Mouse (Mus musculus) right cerebral cortex, adult 18-20 months (tissue): Measurements from ENCODE around the gene BC025920.
"Not testable (repeated sequence)": the region's sequence is repeated elsewhere in the genome, so short reads cannot be mapped to it uniquely, and the experiment has no call there.

Experiments used
- DNase-seq: peaks from one replicate; pipeline ENCODE4 v3.0.0; 2022; ENCODE audit warnings: mixed read lengths

BC025920 gene

DNA sequence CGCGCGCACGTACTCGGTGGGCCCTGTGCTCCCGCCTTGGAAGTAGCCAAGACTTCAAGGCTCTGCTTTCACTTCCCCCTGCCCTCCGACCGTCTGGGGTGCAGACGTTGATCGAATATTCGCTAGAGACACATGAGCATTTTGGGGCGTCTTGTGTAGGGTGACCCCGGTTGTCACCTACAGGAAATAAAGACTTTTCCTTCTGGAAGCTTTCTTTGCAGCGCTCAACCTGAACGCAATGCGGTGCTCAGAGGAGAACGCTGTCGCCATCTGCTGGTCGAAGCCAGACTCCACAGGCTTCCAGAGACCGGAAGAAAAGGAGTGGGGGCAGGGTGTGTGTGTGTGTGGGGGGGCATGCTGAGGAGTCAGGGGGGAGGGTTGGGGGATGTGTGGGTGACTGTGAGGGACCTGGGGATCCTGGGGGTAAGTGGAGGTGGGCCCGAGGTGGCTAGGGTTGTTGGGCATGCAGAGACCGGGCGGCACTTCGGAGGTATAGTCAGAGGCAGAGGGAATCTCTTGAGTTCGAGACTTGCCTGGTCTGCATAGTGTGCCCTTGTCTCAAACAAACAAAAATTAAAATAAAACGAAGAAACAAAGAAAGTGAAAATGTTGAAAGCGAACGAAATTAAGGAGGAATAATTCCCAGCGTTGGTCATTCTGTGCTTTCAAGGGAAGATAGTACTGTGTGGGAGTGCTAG is 953 bp upstream of the BC025920 start:
- DNase-seq = peak; percentile 87

GRCm38 (mm10) chr10:81605666-81605973 is 450 bp upstream of the BC025920 start:
- no peak for DNase-seq

DNA sequence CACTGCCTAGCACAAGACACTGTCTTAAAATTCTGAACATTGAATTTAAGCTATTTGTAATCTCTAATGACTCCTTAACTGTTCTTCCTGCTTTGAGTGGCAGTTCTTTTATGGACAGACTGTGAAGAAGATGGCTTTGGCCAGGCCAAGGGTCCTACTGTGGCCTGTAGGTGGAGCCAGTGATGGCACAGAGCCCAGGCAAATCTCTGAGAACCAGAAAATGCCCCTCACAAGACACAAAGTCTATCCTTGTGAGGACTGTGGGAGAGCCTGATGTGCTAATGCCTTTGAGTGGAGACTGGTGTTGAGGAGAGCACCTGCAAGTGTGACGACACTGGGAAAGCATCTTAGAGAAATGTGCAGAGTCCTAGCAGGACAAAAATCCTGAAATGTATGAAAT is 2.2 kb downstream of the BC025920 start:
- no peak for DNase-seq

GRCm38 (mm10) chr10:81612779-81613178 is 6.7 kb downstream of the BC025920 start:
- no peak for DNase-seq

DNA sequence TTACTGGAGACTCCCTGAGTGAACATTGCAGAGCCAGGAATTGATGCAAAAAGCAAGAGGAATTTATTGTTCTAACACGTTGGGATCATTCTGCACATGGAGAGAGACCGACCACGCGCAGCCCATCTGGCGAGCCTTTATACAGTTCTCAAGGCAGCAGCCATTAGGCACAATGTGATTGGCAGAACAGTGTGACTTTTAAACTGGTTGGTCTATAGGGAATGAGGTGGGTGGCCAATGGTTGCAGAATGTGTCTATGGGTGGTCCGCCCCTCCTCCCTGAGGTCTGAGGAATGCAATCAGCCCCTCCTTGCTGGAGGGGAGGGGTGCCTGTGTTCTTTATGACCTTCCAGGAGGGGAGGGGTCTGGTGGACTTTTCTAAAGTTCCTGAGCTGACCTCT is 9.4 kb downstream of the BC025920 start:
- no peak for DNase-seq

DNA sequence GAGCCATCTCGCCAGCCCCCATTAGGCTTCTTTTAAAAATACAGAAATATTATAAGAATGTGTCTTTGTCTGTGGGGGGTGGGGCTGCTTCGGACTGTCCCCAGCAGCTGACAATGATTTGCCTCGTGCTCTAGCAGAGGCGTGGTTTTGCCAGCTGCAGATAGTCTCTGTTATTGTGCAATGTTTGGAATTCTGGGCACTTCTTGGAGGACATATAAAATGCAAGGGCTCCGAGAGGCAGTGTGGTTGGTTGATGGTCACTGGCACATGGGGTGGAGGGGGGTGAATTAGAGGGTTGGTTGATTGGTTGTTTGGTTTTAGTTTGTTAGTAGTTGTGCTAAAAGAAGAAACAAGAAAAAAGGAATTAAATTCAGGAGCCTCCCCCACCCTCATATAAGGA is 13.9 kb downstream of the BC025920 start:
- no peak for DNase-seq

DNA sequence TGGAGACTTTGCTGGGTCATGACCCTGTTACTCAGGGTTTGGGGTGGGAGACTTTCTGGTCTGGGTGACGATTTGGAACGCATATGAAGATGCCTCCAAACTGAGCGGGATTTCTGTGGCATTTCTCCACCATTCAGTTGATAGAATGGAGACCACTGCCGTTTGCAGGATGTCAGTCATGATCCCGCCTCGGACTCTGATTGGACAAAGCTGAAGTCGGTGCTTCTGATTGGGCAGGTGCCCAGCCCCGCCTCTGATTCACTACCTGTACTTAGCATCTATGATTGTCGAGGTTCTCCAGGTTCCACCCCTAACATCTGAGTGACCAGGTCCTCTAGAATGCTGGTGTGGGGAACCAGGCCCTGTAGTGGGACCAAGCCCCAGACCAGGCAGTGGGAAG is 14.7 kb downstream of the BC025920 start:
- DNase-seq = no peak

DNA sequence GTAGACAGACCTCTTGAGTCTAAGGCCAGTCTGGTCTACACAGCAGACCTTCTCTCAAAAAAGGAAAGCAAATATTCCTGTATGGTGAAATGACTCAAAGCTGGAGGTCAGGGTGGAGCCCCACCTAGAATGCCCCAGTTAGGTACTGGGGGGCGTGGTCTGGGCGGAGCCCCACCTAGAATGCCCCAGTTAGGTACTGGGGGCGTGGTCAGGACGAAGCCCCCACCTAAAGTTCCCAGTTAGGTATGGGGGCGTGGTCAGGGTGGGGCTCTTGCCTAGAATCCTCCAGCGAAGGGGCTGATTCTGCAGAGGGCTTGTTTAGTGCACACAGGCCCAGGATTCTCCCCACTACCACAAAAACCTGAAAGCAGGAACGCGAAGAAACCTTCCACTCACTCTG is 17.4 kb downstream of the BC025920 start:
- no peak for DNase-seq

GRCm38 (mm10) chr10:81626101-81626993 is 20.3 kb downstream of the BC025920 start:
- no peak for DNase-seq

DNA sequence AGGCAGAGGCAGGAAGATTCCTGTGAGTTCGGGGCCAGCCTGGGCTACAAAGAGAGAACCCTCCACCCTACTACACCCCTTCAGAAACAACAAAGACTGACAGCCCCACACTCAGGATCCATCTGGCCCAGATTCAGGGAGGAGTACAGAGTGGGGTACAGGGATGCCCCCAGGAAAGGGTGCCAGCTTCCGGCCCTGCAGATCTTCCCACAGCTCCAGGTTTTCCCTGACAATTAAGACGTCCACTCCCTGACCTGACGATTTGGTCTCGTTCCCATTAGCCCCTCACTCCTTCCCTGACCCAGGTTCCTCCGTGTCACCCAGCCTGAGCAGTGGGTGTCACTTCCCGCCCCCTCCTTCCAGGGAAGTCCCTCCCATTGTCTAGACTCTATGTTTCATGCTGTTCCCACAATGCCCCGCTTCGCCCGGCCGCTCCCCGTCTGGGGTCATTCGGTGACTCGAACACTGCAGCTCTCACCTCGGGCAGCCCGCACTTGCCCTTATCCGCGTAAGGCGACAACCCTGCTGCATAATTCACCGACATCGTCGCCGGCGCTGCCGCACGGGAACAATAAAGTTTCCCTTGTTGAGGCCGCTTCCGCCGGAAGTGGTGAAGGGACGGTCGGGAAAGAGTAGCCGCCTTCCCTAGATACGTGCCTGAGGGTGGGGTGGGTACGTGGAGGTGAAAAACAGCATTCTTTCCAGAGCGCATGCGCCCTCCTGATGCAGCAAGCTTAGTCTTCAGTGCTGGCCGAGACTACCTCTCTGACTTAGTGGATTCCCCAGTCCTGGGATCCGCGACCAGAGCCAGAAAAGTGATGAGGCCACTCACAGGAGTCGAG is 21.1 kb downstream of the BC025920 start, which contains the start of gene Sirt6:
Sirt6 (minus strand) TSS at position 804 of the 842 bp plus-strand sequence.
- peak; percentile 96 for DNase-seq

- no peak for DNase-seq
These were observed 21.8 kb downstream of the BC025920 start for GRCm38 (mm10) chr10:81627836-81628220.

DNA sequence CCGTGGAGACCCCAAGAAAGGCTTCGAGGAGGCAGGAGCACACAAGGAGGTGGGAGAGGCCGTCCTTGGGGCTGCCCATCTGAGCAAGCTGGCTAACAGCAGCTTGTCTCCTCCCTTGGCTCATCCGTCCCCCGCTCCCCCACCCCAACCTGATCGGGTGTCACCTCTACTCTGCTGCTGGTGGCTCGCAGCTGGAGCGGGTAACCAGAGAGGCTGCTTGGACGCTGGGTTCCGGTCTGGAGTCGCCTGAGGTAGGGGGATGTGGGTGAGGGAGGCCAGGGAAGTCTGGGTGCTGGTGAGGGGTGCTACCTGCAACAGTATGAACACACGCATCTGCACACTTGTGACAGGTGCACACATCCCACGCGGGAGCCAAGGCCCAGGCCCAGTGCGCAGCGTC is 22.3 kb downstream of the BC025920 start, which contains the start of gene Ankrd24:
Ankrd24 (plus strand) TSS at position 151 of the 400 bp plus-strand sequence.
- DNase-seq = no peak

- peak; percentile 91 for DNase-seq
These were observed 27.4 kb downstream of the BC025920 start for GRCm38 (mm10) chr10:81633253-81634099.

DNA sequence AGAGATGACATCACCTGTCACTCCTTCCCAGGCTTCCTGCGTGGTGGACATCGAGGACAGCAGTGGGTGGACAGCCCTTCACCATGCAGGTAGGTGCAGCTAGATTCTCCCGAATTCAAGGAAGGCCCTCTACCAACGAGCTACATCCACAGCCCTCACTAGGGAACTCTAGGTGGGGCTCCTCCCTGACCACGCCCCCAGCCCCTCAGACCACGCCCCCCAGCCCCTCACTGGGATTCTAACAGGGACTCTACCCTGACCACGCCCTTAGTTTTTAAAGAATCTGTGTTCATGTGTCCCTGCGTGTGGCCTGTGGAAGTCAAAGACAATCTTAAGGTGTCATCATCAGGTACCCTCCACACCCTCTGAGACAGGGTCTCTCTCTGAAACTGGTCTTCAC is 30.3 kb downstream of the BC025920 start:
- DNase-seq = no peak

- no peak for DNase-seq
These were observed 32.0 kb downstream of the BC025920 start for GRCm38 (mm10) chr10:81638101-81638500.

DNA sequence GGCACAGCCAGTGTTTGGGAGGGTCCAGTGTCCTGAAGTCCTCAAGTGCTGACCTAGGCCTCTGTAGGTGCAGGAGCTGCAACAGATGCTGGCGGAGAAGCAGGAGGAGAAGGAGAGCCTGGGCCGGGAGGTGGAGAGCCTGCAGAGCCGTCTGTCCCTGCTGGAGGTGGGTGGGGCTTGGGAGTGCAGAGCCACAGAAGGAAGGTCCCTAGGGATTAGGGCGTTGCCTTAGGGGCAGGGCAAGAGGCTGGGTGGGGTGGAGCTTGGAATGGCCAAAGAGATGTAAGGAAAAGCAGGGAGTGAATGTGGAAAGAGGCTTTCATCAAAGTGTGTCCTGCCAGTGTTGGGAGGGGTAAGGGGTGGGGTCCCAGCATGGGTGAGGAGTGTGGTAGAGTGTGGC is 34.8 kb downstream of the BC025920 start:
- DNase-seq = not testable (repeated sequence)

GRCm38 (mm10) chr10:81641566-81641965 is 35.5 kb downstream of the BC025920 start:
- no peak for DNase-seq

- DNase-seq = no peak
These were observed 36.0 kb downstream of the BC025920 start for GRCm38 (mm10) chr10:81641978-81642647.

DNA sequence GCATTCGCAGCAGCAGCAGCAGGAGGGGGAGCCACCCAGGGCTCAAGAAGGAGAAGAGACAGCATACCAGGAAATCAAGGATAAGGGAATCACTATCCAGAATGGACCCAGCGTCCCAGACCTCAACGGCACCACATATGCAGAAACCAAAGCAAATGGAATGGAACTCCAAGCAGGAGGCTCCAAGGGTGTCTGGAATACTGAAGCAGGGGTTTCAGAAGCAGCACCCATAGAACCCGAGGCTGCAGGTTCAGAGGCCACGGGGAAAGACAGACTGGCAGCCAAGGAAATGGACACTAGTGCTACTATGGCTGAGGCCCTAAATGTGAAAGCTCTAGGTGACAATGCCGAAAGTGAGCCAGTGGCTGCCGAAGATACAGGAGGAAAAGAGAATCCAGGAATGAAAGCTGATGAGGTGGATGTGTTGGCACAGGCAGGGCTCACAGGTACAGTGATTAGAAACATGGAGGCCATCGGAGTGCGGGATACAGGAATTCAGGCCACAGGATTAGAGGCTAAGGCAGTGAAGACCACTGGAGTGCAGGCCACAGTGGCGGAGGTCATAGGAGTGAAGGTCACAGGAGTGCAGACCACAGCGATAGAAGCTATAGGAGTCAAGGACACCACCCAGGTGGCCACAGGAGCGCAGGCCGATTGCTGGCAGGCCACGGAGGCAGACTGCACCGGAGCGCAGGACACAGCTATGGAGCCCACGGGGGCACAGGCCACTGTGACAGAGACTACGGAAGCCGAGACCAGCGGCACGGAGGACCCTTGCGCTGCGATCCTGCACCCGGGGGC is 36.8 kb downstream of the BC025920 start:
- DNase-seq = no peak

GRCm38 (mm10) chr10:81643449-81644055 is 37.5 kb downstream of the BC025920 start:
- DNase-seq = peak; percentile 97
